Mouse (Mus musculus) thymus, postnatal 4 days (tissue): ENCODE data around the gene Ccm2.

ENCODE experiments used
- DNase-seq: peaks from one replicate; pipeline ENCODE4 v3.0.0; 2021

Ccm2 gene

GRCm38 (mm10) chr11:6605021-6605481 lies 58.4 kb downstream of the Ccm2 start:
- DNase-seq = no peak

DNA sequence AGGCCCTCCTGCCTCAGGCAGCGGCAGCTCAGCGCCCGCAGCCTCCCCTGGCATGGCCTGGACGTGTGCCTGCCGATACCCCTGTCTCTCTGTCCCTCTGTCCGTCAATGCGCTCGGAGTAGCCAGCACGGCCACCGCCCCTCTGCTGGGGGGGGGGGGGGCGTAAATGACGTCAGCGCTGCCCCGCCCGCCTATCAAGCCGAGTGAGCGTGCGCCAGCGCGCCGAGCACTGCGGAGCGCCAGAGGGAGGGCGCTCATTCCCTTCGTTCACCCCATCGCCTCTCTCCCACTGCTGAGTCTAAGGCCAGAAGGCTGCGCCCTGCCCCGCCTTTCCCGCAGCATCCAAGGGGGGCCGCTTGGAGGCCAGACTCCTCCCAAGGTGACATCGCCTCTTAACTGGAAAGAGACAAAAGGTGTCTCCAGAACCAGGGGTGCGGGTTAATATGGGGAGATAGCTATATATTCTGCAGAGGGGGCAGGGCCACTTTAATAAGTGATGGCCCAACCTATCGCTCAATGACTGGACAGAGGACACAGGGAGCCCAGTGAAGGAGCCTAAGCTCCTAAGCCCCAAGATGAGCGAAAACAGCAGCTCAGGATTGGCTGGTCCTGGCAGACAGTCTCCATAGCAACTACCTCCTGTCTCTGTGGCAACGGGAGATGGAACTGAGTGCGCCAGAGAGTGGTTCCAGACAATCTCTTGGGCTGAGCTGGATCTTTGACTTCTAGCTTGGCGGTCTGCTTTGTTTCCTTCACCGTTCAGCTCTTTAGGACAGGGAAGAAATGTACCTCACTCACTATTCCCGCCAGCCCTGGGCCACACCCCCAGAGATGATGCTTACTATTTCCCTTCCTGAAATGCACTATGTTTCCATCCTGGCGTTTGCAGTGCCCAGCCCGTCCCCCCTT lies 59.1 kb downstream of the Ccm2 start, which contains the start of gene Nacad:
Gene Nacad, minus strand, starts transcription at position 563 of the 909 bp plus-strand sequence.
- DNase-seq = no peak

DNA sequence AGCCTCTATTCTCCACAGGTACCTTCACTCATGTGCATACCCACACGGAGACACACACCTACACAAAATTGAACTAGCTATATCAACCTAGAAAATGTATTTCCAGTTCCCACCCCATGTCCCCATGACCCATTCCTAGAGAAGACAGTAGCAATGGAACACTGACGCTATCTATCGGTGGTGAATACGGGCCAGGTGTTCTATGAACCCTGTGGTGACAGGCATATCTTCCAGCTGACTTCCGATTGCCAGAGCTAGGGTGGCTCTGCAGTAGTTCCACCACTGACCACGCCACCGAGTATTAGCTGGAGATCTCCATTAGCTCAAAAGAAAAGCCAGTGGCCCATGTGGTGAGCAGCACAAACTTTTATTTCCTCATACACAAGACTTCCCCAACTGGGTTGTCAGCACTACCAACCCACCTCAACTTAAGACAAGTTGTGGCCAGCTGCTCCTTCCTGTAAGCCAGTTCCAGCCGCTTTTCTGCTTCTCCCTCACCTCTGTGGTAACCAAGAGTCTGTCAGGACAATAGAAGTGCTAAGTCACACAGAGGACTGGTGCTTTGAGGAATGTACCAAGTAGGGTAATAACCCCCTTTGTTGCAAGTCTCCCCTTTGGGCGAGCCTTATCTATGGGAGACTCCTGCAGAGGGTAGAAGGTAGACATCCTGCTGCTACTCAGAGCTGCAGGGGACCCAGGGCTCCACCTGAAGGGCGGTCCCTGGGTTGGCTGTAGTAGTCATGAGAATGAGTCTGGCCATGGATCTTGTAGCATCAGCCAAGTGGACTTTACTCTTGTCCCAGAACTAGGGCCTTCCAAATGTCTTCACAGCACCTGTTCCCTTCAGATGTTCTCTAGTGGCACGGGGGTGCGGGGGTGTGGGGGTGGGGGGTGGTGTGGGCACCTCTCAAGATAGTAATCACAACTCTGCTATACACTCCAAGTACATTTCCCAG lies 68.8 kb downstream of the Ccm2 start:
- no peak for DNase-seq

DNA sequence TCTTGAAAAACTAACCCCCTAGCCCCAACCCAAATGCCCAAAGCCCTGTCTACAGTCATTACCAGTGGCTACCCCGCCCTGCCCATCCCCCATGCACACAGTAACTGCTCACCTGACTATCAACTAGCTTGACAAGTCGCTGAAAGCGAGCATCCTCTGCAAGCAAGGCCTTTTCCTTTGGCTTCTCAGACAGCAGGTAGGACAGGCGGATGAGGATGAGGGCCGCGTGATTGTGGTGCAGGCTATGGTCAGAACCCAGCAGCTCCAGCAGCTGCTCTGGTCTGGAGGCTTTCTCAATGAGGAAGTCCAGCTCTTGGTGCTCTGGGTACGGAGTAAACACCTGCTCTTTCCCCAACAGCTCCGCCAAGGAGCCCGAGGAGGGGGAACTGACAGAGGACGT lies 77.0 kb downstream of the Ccm2 start:
- no peak for DNase-seq

DNA sequence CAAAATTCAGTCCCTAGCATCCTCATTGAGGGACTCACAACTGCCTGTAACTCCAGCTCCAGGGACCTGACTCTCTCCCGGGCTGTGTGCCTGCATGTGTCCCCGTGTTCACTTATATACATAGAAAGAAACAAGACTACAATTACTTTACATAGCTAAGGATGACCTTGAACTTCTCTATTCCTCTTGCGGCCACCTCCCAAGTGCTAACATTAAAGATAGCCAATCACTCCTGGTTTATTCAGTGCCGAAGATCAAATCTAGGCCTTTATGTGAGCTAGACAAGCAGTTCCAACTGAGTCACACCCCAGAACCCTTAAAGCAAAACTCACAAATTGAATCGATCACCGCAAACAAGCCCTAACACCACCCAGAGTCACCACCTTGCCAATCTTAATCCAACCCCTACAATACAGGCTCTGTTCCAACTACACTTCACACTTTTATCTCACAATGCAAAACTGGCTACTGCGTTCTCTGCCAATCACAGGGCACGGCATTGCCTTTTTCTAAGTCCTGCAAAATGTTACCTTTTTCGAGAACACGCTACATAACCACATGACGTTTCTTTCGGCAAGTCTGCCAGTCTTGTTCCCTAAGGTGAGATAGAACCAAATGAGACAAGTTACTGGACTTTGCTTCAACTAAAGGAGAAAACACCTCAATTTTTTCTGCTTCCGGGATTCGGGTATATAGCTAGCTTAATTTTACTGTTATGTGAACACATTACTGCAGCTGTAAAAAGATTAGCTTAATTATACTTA lies 78.1 kb downstream of the Ccm2 start:
- no peak for DNase-seq

DNA sequence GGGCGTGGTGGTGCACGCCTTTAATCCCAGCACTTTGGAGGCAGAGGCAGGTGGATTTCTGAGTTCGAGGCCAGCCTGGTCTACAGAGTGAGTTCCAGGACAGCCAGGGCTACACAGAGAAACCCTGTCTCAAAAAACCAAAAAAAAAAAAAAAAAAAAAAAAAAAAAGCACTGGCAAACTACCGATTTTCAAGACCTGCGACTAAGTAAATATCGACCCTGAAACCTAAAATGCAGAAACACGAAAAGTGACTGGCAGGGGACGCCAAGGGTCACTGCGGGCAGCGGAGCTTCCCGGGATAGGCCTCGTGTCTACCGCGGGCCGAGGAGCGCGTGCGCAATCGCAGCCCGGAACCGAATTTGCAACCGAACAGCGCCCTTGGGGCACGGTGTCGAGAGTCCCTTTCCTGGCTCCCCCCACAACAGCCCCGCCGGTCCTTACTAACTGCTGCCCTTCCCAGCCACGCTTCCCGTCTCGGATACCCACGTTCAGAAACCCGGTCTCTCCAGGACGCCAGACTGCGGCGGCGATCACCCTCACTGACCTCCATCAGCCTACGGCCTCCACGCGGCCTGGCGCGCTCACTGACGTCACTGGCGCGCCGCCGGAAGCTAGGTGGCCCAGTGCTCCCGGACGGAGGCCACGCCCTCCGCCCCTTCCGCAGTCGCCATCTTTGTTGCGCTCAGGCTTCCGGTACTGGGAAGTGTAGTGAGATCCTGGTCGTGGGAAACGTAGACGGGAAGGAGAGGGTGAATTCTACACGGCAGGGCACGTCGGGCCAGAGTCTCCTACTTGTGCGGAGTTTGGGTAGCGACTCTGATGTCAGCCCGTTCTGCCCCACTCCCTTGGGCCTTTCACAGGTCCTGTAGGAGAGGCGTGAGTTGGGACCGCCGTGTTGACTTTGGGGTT lies 79.0 kb downstream of the Ccm2 start, which contains the start of gene Tbrg4:
Gene Tbrg4, minus strand, starts transcription at position 590 of the 910 bp plus-strand sequence.
- peak; percentile 94 for DNase-seq

DNA sequence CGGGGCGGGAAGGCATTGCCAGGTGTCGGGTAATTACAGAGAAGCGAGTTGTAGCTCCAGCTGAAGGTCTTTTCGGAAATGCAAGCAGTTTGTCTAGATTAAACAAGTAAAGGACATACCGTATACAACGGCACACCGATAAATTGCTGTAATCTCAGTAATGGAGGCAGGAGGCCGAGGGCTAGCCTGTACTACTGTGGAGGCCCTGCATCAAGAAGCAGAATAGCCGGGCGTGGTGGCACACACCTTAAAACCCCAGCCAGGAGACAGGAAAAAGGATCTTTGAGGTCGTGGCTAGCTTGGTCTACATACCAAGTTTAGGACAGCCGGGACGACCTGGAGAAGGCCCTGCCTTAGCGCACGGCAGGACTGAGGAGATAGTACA lies 79.7 kb downstream of the Ccm2 start:
- no peak for DNase-seq

DNA sequence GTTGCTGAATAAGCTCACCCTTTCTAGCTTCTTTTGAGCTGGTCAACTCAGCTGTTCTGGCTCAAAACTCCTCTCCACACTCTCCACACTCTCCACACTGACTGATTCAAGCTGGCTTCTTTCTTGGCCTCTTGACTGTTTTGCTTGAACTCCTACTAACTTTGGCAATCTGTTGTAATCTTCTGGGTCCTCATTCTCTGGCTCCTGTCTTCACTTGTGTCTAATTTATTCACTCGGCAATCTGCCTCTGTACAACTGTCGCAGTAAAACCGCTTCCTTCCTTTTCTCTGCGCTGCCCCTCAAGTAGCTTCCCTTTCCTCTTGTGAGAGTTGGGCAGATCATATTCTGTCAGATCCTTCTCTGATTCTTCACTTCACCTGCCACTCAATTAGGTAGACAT lies 81.0 kb downstream of the Ccm2 start:
- DNase-seq = no peak

DNA sequence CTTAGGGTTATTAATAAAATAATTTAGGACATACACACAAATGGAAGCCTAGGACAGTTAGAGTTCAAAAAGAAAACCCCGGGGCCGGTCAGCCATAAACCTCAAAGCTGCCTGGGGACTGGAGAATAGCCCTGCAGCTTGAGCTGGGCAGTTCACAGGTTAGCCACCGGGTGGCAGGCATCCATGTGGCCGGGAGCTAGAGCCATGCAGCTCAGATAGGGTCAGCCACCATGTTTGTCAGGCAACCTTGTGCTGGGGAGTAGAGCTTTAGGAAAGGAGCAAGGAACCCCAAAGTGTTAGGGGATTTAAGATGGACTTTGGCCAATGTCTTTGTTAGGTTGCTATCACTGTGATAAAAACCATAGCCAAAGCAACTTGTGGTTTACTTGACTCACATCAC lies 81.9 kb downstream of the Ccm2 start:
- DNase-seq = peak; percentile 78

DNA sequence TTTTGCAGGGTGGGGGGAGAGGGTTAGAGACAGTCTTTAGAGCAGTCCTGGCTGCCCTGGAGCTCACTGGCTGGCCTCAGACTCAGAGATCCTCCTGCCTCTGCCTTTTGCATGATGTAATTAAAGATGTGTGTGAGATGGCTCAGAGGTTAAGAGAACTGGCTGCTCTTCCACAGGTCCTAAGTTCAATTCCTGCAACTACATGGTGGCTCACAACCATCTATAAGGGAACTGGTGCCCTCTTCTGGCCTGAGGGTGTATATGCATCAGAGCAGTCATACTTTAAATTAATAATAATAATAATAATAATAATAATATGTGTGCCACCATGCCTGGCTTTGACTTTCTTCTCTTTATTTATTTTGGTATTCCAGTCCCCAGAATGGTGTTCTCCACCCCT lies 83.0 kb downstream of the Ccm2 start:
- peak; percentile 54 for DNase-seq

DNA sequence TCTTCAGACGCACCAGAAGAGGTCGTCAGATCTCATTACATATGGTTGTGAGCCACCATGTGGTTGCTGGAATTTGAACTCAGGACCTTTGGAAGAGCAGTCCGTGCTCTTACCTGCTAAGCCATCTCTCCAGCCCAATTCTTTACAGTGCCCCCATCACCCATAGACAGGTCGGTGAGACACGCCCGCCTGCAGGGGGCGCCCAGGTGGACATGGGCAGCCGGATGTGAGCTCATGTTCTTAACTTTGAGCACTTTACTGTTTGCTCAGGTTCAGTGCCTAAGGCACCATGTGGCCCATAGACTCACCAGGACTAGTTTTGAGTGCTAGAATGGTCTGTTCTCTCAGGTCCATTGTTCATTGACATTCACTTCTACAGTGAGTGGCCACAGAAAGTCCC lies 89.5 kb downstream of the Ccm2 start:
- peak; percentile 76 for DNase-seq

DNA sequence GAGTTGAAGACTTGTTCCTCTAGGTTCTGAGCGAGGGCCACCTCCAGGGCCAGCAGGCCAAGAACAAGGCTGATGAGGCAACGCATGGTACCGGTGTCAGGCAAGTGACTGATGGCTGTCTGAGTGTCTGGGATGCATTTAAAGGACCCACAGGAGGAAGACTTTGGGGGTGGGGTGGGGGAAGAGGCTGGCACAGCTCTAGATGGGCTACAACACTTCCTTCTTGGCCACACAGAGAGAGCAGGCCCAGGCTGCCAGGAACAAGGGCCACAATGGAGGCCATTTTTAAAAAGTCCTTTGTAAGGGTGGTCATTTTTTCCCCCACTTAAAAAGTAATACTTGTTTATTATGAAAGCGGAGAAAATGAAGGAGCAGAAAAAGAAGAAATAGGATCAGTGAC lies 91.8 kb downstream of the Ccm2 start, which contains the start of gene Wap:
Gene Wap, minus strand, starts transcription at position 101 of the 400 bp plus-strand sequence.
- no peak for DNase-seq

GRCm38 (mm10) chr11:6639072-6639471 lies 92.4 kb downstream of the Ccm2 start:
- DNase-seq = no peak

DNA sequence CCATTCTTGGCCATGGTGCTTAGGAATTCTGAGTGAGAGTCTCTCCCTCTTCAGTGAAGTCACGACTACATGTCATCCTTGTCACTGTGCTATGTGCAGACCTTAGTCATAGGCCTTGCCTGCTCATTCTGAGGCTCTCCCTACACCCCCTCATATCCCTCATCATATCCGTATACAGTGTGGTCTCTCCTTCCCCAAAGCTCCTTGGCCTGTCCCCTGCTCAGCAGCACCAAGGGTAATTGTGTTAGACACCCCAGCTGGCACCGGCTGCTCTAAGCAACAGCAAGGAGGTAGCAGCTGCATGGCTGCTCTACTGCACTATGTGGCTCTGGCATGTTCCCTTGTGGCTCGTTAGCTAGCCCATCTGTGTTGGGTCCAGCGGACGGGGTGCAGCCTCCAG lies 97.9 kb downstream of the Ccm2 start:
- no peak for DNase-seq
